Mouse (Mus musculus) megakaryocyte, embryonic 14.5 days (primary cell): ENCODE results near the gene Tpt1.

Source experiments
- FLI1 ChIP-seq: IDR thresholded peaks from 2 replicates; pipeline ENCODE4 v1.6.1; 2012; ENCODE audit warnings: low read length, inconsistent platforms, mixed read lengths
- GATA1 ChIP-seq: IDR thresholded peaks from 3 replicates; pipeline ENCODE4 v1.6.1; 2012; ENCODE audit warnings: mixed read lengths, low read length, inconsistent platforms, borderline replicate concordance

GRCm38 (mm10) chr14:75832982-75833381 lies 11.9 kb upstream of the Tpt1 start:
- no peak for TF ChIP-seq GATA1
- TF ChIP-seq FLI1, result no peak
